Mouse (Mus musculus): ENCODE measurements around the gene Brms1.

GRCm38 (mm10) chr19:5052166-5052822, 11.1 kb downstream of the Brms1 start:
- no peak for TF ChIP-seq CTCF (IDR thresholded peaks at IDR 0.05; ENCODE audit: control insufficient read depth, insufficient read depth, low read length)
- no peak for TF ChIP-seq POLR2A (IDR thresholded peaks at IDR 0.05; ENCODE audit: borderline replicate concordance, control insufficient read depth, low read depth, low read length)
